Mouse (Mus musculus) heart, postnatal 0 days (tissue): ENCODE data around the gene Fam234b. TPM values are rescaled to one million over a fixed set of nuclear protein-coding genes. Genes with fewer than 3 reads are reported as not detected.

Experiments
- ATAC-seq: fragments of 200-750 bp; cut with Nextera tagmentation; 2 replicates; pipeline ENCODE4 v1.8.0; 2017; ENCODE audit warnings: low read depth, moderate number of reproducible peaks, moderate library complexity; ENCODE audit not compliant: insufficient read depth
- DNase-seq: peaks from one replicate; pipeline ENCODE4 v3.0.0-alpha.2; 2016; ENCODE audit warnings: low spot score
- H3K27ac ChIP-seq: fragments of 300-500 bp; sonication (generic); 2 replicates; pipeline ENCODE4 v1.5.1; 2014; ENCODE audit warnings: low read depth, mild to moderate bottlenecking
- H3K27me3 ChIP-seq: fragments of 300-500 bp; sonication (generic); 2 replicates; pipeline ENCODE4 v1.6.1; 2014; ENCODE audit warnings: low read length, mixed read lengths; ENCODE audit not compliant: control insufficient read depth, insufficient read depth
- H3K36me3 ChIP-seq: fragments of 300-500 bp; sonication (generic); replicated peaks from 2 replicates; pipeline ENCODE4 v1.6.1; 2014; ENCODE audit warnings: low read length, mixed read lengths; ENCODE audit not compliant: control insufficient read depth, insufficient read depth
- H3K4me1 ChIP-seq: fragments of 300-500 bp; sonication (generic); 2 replicates; pipeline ENCODE4 v1.6.1; 2014; ENCODE audit warnings: antibody characterized with exemption; ENCODE audit not compliant: control insufficient read depth, insufficient read depth
- H3K4me2 ChIP-seq: fragments of 300-500 bp; sonication (generic); 2 replicates; pipeline ENCODE4 v1.6.1; 2014; ENCODE audit warnings: low read depth, mild to moderate bottlenecking, low read length, moderate library complexity
- H3K4me3 ChIP-seq: fragments of 300-500 bp; sonication (generic); 2 replicates; pipeline ENCODE4 v1.5.1; 2014; ENCODE audit warnings: low read depth, low read length
- H3K9ac ChIP-seq: fragments of 300-500 bp; sonication (generic); replicated peaks from 2 replicates; pipeline ENCODE4 v1.6.1; 2014; ENCODE audit warnings: low read depth, low read length, mixed read lengths
- H3K9me3 ChIP-seq: fragments of 300-500 bp; sonication (generic); replicated peaks from 2 replicates; pipeline ENCODE4 v1.6.1; 2016; ENCODE audit warnings: low read length; ENCODE audit not compliant: control insufficient read depth
- CTCF ChIP-seq: IDR thresholded peaks from 2 replicates; pipeline ENCODE4 v1.5.1; 2016; ENCODE audit warnings: antibody characterized with exemption, control low read depth, low read depth
- EP300 ChIP-seq: IDR thresholded peaks from 2 replicates; pipeline ENCODE4 v1.6.1; 2016; ENCODE audit warnings: antibody characterized with exemption, low read depth
- WGBS: fragments of 180-500 bp; shearing (Covaris S2); extraction: QIAGEN DNeasy Blood & Tissue Kit; methylation state at CpG from one replicate; pipeline ENCODE4 v1.1.7; 2014; 5-methylcytosine and 5-hydroxymethylcytosine counted together
- polyA plus RNA-seq: library from polyadenylated mRNA; unstranded; fragments of >200 nt; fragmentation: Nextera tagmentation; extraction: Ambion mirVana; gene quantifications from 2 replicates; pipeline ENCODE4 v1.2.1, GENCODE M21; 2015
- total RNA-seq: library from RNA; depleted of rRNA; stranded (reverse); fragments of >200 nt; gene quantifications from 2 replicates; pipeline ENCODE4 v1.2.3, GENCODE M21; 2014; ENCODE audit warnings: low replicate concordance

The Fam234b gene
- total and polyA plus RNA-seq, 2 experiments from 2014 or later: 3.7 to 4.5 TPM

DNA sequence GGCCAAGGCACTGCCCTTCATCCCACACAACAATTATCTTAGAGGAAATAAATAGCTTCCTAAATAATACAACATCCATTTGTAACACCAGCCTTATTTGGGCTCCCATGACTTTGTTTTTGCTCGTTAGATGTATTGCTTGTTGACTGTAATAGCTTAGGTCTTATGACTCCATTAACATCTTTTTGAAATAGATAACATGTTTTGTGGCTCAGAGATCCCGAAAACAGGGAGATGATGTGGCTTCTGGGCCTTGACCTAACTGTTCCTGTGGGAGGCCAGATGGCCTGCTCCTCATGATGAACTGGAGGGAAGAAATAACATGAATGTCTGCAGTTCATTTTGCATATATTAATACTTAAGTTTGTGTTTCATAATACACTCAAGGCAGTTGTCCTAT is 74.0 kb downstream of the Fam234b start:
- TF ChIP-seq CTCF (no peak), EP300 (no peak)
- ATAC-seq (no peak), DNase-seq (no peak)
- no peaks in the 10 kb centered on the region for H3K4me1 ChIP-seq
- H3K27ac ChIP-seq: no peak overlapping the region
- H3K4me2 ChIP-seq: no peak overlapping the region
- H3K27me3 ChIP-seq: no peaks in the 10 kb centered on the region
- H3K36me3 ChIP-seq: no peaks in the 10 kb centered on the region
- no peak overlapping the region for H3K4me3 ChIP-seq
- no peak overlapping the region for H3K9ac ChIP-seq
- WGBS: 61% methylated on average over 2 of the region's 2 CpGs
- H3K9me3 ChIP-seq: no peaks in the 10 kb centered on the region

DNA sequence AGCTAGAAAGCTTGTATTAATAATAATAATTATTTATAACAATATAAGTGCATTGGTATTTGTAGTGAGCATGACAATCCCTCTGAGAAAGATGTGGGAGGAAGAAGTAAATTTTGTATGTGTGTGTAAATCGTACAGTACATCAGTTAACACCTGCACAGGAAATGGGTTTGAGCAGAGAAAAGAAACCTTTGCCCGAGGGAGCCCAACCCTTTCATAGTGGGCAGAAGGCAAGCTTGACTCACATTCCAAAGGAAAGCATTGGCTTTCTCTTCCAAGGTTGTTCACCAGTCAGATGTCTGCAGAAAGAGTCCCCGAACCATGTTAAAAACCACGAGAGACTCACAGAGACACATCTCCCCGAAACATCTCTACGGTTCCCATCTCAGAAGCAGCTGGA is 75.3 kb downstream of the Fam234b start:
- TF ChIP-seq CTCF (no peak), EP300 (no peak)
- ATAC-seq: no peak
- H3K36me3 ChIP-seq: no peaks in the 10 kb centered on the region

DNA sequence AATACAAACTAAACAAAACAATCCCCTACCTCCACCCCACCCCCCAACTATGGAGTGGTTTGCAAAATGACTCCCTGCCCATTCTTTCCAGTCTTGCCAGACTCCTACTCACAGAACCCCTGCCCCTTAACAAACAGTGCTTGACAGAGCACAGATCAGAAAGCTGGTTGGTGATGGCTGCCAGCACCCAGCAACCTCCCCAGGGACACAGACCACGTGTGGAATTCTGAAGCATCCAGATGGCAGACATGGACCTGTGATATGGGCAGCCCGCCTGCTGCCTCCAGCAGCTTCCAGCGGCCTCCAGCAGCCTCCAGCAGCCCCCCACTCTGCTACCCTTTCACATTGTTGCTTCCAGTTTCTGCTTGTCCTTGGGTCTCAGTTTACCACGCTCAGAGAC is 77.5 kb downstream of the Fam234b start:
- no peak overlapping the region for H3K4me3 ChIP-seq
- H3K27me3 ChIP-seq: no peaks in the 10 kb centered on the region
- 49% methylated on average over 4 of the region's 4 CpGs for WGBS
- H3K36me3 ChIP-seq: no peaks in the 10 kb centered on the region
- no peak overlapping the region for H3K27ac ChIP-seq
- no peak for ATAC-seq
- H3K4me2 ChIP-seq: no peak overlapping the region
- H3K4me1 ChIP-seq: no peaks in the 10 kb centered on the region
- no peak for DNase-seq
- H3K9ac ChIP-seq: no peak overlapping the region
- H3K9me3 ChIP-seq: no peaks in the 10 kb centered on the region
- no peak for TF ChIP-seq EP300

More for the DNA sequence above, 75.3 kb downstream of the Fam234b start:
- DNase-seq: no peak
- H3K9me3 ChIP-seq: no peaks in the 10 kb centered on the region
- H3K9ac ChIP-seq: no peak overlapping the region
- H3K27ac ChIP-seq: no peak overlapping the region
- 80% methylated on average over 6 of the region's 6 CpGs for WGBS
- no peaks in the 10 kb centered on the region for H3K27me3 ChIP-seq
- H3K4me2 ChIP-seq: no peak overlapping the region
- H3K4me1 ChIP-seq: no peaks in the 10 kb centered on the region
- no peak overlapping the region for H3K4me3 ChIP-seq

DNA sequence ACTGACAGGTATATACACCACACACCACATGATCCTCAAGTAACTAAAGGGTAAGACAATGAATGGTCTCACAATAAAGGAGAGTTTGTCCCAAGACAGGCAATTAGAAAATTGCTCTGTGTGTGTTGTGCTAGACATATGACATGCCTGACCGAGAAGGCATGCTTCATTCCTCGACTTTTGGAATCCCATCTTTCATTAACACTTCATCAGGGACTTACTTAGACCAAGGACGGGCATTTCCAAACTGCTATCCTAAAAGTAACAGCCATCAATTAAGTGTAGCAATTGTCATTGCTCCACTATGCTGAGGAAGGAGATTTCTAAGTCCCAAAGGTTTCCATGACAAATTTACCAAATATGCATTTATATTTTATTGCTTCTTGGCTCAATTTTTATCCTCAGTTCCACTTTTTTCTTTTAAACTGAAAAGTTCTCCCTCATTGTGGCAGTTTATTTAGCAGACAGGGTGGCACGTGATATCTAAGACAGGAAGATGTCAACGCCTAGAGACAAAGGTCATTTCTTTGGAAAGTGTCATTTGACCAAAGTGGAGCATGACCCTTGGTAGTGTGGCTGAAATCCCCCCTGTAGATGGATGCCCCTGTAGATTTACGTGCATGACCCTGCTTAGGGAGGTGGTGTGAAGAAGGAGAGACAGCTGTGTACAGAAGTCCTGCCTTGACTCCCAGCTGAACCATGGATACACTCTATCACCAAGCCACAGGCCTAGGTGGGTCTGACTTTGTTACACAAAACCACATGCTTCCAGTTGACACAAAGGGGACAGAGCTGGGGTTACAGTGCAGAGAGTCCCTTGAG is 78.9 kb downstream of the Fam234b start:
- Histone ChIP-seq H3K27me3 (no peaks in the 10 kb centered on the region), H3K36me3 (no peaks in the 10 kb centered on the region), H3K27ac (no peak overlapping the region), H3K4me2 (no peak overlapping the region), H3K9me3 (no peaks in the 10 kb centered on the region), H3K4me1 (no peaks in the 10 kb centered on the region), H3K4me3 (no peak overlapping the region), H3K9ac (no peak overlapping the region)
- ATAC-seq (no peak), DNase-seq (no peak)
- WGBS: 54% methylated on average over 6 of the region's 6 CpGs
- TF ChIP-seq EP300 (no peak), CTCF (no peak)

DNA sequence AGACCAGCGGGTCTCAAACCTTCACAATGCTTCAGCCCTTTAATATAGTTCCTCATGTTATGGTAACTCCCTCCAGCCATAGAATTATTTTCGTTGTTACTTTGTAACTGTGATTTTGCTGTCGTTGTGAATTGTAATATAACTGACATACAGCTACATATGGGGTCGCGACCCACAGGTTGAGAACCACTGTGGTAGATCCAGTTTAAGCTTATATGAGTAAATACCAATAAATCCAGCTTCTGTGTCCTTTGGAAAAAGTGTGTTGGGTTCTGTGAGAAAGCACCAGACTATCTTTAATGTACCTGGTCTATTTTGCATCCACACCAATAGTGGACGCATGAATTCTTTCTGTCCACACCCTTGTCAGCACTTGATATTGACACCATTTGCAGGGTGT is 80.5 kb downstream of the Fam234b start:
- Histone ChIP-seq H3K4me1 (no peaks in the 10 kb centered on the region), H3K27ac (no peak overlapping the region), H3K9me3 (no peaks in the 10 kb centered on the region), H3K4me3 (no peak overlapping the region), H3K36me3 (no peaks in the 10 kb centered on the region), H3K4me2 (no peak overlapping the region), H3K27me3 (no peaks in the 10 kb centered on the region), H3K9ac (no peak overlapping the region)
- DNase-seq: no peak
- ATAC-seq: no peak
- TF ChIP-seq EP300 (no peak), CTCF (no peak)
- WGBS: 85% methylated on average over 6 of the region's 6 CpGs

DNA sequence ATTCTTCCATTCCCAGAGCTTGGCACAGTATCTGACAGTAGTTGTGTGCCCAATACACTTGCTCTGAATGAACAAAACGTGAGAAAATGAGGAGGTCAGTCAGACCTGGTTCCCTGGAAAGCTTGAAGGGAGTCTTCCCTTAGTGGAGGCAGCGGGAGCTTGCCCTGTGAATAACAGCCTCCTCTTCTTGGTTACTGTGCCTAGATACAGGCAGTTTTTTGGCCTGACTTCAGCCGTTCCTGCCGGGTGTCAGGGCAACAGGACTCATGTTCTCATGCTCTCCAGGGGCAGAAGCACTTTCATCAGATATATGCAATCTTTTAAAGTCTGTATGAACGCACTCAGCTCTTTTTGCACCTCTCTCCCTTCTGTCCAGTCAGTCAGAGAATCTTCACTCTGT is 81.5 kb downstream of the Fam234b start:
- Histone ChIP-seq H3K4me1 (no peaks in the 10 kb centered on the region), H3K9me3 (no peaks in the 10 kb centered on the region)
- TF ChIP-seq EP300 (no peak), CTCF (no peak)

More for the DNA sequence above, 81.5 kb downstream of the Fam234b start:
- no peak overlapping the region for H3K9ac ChIP-seq
- no peak for DNase-seq
- no peaks in the 10 kb centered on the region for H3K27me3 ChIP-seq
- no peak overlapping the region for H3K4me3 ChIP-seq
- no peak overlapping the region for H3K27ac ChIP-seq
- no peaks in the 10 kb centered on the region for H3K36me3 ChIP-seq
- 57% methylated on average over 5 of the region's 5 CpGs for WGBS
- ATAC-seq: no peak
- H3K4me2 ChIP-seq: no peak overlapping the region
